Mouse (Mus musculus) liver, postnatal 0 days (tissue): ENCODE results near the gene Fbxl22.

ENCODE experiments used
- CTCF ChIP-seq: sonication (generic); IDR thresholded peaks from 2 replicates; pipeline ENCODE4 v1.5.1; 2016; ENCODE audit warnings: antibody characterized with exemption, low read depth
- EP300 ChIP-seq: IDR thresholded peaks from 2 replicates; pipeline ENCODE4 v1.6.1; 2016; ENCODE audit warnings: antibody characterized with exemption, low read depth, mild to moderate bottlenecking

DNA sequence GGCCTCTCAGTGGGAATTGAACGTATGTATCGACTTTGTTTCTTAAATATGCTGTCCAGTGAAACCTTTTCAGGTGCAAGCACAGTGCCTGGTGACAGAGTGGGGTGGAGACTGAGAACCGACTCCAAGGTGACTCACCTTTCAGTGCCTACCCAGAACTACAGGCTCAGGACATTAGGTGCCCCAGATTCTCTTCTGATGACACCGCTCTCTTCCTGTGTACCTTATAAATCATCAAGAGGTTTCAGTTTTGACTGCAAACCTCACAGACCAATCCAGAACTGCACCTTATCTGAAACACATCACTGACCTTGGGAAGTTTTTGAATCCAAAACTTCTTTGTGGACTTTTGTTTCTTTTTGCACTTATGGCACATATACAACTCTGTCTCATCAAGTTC, 5.9 kb upstream of the Fbxl22 start:
- TF ChIP-seq CTCF (no peak), EP300 (no peak)
